Mouse (Mus musculus) bone marrow macrophage, adult 2 months (primary cell): ENCODE data around the gene Efcab11.

ENCODE experiments used
- CTCF ChIP-seq: IDR thresholded peaks from 2 replicates; pipeline ENCODE4 v1.5.1; 2012; ENCODE audit warnings: low read depth, mild to moderate bottlenecking, low read length, moderate library complexity
- POLR2A ChIP-seq: IDR thresholded peaks from 2 replicates; pipeline ENCODE4 v1.6.1; 2012; ENCODE audit warnings: mild to moderate bottlenecking, low read depth, low read length, borderline replicate concordance

DNA sequence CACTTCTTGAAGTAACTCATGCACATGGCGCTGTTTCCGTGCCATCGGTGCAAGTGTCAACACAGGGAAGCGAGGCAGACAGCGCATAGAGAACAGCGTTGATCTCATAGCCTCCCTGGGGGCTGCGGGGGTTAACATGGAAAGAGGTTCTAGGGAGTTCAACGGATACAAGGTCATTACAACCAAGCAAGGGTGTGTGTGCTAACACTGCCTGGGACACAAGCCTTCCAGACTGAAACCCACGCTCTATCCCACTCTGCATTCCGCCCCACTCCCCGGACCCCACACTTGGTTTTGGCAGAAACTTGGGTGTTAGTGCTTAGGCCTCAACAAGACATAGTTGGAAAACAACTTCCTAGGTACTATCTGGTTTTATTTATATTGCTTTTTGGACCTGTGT is 116.5 kb downstream of the Efcab11 start:
- TF ChIP-seq POLR2A (no peak), CTCF (no peak)
